Mouse (Mus musculus) spleen, postnatal 4 days (tissue): Measurements from ENCODE around the gene Zfp385b.
"Not testable (repeated sequence)": the region's sequence is repeated elsewhere in the genome, so short reads cannot be mapped to it uniquely, and the experiment has no call there.

Source experiments
- DNase-seq, 2 experiments: peaks; one replicate each; pipeline ENCODE4 v3.0.0; 2022; ENCODE audit warnings: low spot score in 2 of 2

The Zfp385b gene

DNA sequence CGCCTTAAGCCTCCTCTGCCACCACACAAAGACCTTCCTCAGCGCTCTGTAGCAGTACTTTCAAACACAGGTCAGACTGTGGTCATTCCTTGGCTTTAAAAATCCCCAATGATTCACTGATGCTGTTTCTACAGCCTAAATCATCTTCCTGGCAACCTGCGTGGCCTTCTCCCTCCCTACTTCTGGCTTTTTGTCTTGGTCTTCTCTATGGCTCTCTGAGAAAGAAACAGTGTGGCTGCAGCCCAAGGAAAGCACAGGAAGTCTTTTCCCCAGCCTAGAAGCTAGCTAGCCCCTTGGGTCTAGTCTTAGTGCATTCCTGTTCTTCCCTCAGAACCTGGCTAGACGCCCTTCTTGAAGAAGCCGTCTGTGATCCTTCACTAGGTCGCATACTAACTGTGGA is 359.4 kb downstream of the Zfp385b start:
- DNase-seq: no peak

DNA sequence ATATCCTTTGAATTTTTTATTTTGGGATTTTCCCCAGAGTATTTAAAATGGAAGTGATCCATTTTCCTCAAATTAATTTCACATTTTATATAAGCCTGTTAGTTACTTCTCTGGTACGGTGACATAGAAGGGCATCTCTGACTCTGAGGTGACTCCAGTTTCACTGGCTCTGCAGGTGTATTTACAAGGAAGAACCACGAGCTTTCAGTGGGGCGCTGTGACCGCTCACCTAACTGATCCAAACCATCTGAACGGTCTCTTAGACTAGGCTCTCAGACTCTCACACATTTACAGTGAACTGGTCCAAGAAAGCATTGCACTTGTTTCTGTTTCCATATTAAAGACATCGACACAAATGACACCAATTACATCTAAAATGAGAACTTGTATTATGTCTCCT is 361.0 kb downstream of the Zfp385b start:
- DNase-seq: no peak

DNA sequence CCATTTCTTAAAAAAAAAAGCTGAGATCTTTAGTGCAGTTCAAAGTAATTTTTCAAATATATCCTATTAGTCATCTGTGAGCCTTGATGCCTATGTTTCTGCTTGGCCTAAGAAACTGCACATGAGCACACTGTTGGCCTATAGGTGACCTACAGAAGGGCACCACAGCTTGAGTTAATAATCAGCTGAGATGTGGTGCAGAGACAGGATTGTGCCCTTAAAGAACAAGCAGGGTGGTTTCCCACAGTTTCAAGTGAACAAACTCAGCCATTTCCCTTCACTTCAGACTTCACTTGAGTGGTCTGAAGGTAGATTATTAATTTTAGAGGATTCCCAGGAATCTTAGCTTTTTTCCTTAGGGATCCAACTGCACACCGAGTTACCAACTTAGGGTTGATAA is 362.3 kb downstream of the Zfp385b start:
- DNase-seq: no peak

DNA sequence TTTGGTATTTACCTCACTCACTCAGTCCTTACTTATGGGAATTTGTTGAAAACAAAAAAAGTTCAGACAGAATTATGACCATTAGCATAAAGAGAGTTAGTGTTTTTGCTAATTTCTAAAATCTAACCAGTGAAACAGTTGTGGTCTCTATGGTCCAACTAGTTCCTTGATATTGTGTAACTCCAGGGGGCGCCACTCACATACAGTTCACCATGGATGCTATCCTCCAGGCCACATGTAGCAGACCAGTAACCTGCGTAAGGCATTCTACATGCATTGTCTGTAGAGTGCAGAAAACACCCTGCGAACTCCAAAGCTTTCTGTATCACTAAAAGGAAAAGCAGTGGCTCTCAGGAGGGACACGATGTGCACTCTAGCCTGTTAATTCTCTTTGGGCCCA is 362.8 kb downstream of the Zfp385b start:
- DNase-seq: no peak

DNA sequence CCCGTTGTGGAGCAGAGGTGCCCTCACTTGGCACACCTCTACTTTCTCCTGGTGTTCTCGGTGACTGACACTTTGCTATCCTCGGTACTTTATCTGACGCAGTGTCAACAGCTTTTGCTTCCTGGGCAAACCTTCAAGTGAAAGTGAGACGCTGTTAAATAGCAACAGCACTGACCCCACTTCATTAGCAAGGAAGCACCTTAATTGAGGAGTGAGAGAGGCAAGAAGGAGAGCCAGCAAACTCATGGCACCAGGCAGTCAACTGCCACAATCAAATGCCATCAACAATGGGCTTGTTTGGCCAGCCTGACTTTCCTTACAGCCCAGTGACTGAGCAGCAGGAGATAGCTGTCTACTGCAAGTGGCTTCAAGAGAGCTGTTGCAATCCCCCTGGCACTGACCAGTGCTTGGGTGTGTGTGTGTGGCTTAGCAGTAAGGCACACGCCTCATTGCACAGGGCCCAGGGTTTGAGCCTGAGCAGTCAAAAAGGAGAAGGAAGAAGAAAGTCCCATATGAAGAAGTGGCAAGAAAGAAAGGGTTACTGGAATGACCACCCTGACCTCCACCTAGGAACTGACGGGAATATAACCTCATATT is 365.0 kb downstream of the Zfp385b start:
- no peak for DNase-seq

DNA sequence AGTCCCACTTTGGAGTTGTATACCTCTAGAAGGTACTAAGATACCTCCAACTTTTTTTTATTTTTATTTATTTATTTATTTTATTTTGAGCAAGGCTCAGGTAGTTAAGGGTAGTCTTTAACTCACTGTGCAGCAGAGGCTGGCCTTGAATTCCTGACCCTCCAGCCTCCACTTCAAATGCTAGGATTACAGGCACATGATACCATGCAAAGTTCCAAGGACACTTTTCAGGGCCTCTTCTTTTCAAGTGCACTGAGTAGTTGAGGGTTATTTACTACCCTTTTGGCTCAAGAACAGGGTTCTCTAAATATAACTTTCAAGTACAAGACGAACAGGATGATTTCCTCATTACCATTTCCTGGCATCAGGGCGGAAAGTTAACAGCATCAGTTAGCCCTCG is 365.7 kb downstream of the Zfp385b start:
- DNase-seq: no peak

DNA sequence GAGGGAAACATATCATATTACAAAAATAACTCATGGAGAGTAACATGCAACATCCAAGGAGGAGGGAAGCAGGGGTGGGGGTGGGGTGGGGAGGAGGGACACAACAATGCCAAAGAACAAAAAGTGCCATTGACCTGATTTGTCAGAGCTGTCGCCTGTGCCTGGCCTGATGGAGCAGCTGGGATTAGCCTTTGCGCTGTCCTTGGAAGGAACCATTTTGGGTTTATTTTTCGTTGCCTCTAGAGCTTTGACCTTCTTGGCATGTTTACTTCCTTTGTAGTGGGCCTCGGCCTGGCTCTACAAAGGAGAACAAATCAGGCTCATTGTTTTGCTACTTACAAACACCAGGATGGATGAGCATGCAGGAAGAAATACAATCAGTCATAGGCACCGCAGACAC is 369.4 kb downstream of the Zfp385b start:
- not testable (repeated sequence) for DNase-seq

DNA sequence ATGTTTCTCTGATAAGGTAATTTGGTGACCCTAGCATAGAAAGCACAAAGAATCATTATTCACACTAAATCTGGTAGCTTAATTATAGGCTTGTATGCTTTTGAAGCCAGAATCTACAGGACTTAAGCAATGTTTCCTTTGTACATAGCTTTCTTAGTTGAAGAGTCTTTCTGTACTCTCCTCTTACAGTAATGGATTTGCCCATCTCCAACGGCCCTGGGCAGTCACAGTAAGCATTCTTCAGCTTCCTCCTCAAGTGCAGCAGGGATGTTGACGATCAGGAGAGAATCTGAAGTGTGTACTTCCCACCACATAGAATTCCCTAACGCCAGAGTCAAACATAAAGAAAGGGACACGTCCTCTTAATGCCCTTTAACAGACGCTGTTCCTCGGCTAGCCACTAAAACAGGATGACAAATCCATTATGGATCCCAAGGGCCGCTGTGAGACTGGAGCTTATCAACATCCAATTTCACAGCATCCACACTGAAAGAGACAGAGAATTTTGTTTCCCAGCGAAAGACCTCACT is 370.4 kb downstream of the Zfp385b start:
- DNase-seq: no peak

DNA sequence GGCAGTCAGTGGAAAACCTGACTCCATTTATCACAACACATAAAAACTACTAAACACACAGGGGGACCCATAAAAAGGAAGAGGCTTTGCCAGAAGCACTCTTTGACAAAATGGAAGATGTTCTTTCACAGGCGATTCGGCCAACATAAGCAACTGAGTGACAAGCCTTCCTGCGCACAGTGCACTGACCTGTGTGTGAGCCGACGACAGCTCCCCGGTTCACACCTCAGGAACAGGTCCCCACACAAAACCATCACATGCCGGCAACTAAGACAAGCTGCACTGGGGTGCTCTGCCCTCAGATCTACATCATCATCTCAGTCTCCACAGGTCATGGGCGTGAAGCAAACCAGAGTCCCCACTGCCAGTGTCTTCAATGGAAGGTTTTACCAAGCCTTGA is 375.2 kb downstream of the Zfp385b start:
- no peak for DNase-seq

DNA sequence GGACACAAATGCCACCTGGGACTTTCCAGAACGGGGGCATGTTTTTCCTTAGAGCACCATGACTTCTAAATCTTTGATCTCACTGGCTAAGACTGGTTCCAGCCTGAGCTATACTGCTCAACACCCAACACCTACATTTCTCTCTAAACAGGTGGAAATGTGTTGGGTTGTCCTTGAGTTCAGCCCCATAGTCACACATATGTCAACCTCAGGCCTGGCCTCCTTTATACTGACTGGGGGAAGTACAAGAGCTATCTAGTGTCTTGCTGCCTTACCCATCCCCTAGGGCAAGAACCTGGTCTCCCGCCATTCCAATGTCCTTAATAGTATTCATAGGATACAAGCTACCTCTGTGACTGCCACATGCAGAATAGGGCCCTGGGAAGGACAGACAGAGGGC is 378.8 kb downstream of the Zfp385b start:
- DNase-seq: no peak

DNA sequence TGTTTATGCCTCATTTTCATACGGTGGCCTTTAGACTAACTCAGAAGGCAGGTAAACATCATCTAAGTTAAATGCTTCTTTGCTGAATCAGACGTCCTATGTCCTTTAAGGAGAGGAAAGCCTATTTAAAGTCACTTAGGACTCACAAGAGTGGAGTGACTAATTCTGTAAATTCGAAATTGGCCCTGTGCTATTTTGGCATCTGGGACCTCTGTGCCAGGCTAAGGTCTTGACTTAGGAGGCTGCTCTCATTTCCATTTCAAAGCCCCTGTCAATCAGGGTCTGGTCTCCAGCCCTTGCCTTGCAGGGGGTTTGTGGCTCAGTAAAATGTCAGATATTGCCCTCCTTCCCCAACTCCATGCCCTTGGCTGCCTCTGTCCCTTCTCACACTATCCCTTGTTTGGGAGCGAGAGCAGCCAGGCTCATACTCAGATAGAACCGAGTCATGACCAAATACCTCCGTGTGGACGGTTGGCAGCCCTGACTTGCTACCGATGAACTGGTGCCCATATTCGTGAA is 383.1 kb downstream of the Zfp385b start:
- DNase-seq: no peak

DNA sequence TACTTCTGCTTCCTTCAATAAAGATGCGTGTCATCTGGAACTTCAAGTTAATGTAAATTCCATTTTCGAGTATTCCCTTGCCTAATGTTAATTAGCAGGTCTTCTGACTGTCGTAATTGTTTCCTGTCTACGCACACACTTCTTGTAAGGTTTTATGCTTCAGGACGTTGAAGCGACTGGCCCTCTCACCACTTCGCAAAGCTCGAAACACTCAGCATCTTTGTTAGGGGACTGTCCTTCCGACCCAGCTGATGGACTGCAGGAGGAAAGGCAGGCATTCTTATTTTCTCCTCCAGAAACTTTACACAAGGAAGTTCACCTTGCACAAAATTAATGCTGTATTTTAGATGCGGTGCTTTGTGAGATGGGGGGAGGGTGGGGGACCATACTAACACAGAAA is 400.0 kb downstream of the Zfp385b start:
- peak in 1 of 2 experiments; percentile 12 for DNase-seq

DNA sequence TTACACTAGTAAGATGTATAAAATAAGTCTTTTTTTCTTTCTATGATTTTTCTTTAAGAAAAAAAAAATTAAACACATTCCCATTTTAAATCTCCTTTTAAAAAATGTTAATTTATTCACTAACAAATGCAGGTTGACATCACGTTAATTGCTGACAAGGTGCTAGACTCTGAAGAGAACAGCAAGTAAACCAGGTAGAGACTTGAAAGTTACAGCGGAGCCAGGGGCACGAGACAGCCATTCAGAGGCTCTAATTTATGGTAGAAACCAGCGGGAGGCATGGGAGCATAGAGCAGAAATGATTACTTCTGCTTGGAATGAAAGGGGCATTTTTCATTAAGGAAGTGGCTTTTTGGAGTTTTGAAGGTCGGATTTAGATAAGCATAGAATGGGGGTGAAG is 401.4 kb downstream of the Zfp385b start:
- no peak for DNase-seq

DNA sequence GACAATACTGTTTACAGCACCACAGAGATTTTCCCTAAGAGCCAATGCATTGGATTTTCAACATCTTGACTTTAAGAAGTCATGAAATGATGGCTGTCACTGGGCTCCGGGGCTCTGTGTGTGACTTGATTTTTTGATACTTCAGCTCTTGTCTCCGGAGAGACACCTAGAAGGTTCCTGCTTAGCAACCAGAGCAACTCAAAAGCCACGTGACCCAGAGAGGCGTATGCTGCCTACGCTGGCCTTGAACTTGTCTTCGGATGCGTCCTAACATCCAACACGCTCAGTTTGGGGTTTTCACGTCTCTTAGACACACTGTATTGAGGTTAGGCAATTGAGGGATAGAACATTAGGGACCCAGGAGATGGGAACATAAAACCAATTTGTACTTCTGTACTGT is 407.3 kb downstream of the Zfp385b start:
- peak in 1 of 2 experiments; percentile 38 for DNase-seq

DNA sequence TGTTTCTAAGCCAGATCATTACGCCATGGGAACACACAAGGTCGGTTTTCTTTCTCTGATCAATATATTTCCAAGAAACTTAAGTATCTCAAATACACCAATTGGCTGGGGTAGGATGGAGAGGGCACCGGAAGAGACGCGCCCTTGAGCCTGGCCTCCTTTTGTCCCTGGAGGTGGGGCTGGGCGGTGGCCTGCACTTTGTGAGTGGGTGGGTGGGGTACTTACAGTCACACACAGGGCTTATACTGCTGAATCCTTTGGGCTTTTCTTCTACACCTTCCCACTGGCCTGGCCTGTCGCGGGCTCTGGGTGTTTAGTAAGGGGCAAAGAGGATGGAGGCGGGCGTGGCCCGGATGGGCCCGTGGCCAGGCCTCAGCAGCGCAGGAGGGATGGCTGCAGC is 407.8 kb downstream of the Zfp385b start:
- DNase-seq: peak in 1 of 2 experiments; percentile 55

DNA sequence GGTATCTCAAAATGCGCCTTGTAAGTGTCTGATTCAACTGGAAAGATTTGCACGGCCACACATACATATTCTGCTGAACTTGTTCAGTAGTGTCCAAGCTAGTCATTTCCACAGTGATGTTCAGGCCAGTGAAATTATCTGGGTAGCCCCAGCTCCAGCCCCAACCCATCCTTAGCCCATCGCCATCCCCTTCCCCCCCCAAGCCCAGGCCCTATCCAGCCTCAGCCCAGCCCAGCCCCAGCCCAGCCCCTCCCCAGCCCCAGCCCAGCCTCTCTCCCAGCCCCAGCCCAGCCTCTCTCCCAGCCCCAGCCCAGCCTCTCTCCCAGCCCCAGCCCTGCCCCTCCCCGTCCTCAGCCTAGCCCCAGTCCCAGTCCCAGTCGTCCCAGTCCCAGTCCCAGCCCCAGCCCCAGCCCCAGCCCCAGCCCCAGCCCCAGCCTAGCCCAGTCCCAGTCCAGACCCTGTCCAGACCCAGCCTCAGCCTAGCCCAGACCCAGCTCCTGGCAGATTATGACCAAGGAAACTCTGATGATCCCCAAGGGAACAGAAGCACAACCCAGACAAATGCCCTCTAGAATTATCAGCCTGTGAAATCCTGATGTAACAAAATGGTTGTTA is 409.8 kb downstream of the Zfp385b start:
- peak in 1 of 2 experiments; percentile 53 for DNase-seq

DNA sequence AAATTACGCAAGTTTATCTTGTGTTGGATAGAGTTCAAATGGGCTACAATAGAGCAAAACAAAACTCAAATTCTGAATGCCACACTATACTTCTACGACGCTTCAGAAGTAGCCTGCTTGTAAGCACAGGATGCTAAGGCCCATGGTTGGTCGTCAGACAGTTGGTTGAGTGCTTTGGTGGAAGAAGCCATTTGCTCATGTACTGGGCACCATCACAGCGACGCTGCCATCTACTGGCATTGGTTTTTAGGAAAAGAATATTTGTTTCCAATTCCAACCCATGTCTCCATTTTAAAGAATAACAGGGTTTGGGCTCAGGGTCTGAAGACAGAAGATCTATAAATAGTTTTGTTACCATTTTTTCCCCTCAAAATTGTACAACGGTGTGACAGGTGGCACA is 410.5 kb downstream of the Zfp385b start:
- peak in 1 of 2 experiments; percentile 53 for DNase-seq

DNA sequence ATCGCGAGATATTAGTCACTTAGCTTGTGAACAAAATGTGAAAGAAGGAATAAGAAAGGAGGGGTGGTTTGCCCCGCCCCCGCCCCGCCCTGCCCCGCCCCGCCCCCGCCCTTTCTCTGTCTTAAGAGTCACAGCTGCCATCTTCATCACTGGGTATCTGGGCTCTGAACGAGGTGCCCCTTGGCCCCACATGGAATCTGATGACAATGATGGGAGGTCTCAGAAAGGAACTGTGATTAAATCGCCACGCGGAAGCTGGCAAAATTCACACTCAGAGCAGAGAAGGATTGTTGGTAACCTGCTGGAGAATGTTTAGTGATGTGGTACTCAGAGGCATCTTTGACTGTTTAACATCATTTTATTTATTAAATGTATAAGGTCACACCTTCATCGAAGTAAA is 417.1 kb downstream of the Zfp385b start:
- no peak for DNase-seq

DNA sequence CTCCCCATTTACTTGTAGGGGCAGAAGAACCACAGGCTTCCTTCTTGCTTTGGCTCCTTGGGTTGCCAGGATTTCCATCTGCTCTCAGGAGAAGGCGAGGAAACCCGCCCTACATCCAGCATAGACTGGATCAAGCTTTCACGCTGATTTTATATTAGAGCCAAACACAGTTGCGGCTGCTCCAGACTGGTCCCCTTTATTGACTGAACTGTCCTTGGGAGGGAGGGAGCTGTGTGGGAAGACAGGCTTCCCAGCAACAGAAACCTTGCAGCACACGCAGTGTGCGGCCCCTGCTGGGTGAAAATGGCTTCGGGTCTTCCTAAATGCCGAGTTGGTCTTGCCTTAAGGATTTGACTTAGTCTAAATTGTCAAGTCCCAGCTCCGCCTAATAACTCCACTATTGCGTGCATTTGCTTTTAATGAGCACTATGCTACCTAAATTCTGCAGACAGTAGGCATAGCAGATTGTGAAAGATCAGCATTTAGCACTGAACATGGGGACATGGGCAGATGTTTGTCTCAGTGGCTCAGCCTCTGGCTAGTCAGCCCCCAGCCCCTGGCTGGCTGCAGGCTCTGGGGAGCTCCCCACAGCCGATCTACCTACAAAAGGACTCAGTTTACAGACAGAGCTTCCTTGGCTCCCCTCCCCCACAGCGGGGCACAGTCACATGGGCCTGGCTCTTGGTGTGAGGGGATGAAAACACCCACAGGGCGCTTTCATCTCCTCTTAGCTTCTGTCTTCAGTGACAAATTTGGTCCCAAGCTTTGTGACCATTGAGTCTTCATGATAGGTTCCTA is 417.8 kb downstream of the Zfp385b start:
- no peak for DNase-seq

DNA sequence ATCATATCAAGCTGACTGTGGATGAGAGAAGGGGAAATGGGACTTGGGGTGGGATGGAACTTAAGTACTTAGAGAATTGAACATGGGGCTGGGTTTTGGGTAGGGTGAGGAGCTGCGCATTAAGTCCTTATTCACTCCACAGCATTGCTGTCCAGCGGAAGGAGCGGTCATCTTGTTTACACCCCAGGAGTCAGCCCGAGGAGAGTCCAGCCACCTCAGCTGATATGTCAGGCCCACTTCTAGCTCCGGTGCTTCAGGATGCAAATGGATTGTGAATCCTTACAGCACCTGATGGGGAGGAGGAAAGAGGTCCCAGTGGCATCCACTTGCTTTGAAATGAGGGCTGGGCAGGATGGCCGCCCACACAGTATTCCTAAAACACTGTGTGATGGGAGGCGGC is 425.6 kb downstream of the Zfp385b start:
- DNase-seq: no peak

DNA sequence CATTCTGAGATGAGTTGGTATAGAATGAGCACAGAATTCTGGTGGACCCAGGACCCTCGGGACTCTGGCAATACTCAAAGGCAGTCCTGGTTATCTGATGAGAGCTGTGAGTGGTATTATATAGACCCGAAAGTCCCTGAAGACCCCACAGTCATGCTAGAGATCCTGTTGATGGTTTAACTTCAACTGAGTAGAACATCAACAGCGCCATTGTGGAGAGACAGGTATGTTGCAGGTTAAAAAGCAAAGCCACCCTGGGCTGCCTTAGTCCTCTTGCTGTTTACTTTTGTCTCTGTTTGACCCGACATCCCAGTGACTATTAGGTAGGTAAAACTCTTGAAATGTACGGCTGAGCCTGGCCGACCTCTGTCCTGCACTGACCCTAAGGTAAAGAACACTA is 431.3 kb downstream of the Zfp385b start:
- DNase-seq: no peak

DNA sequence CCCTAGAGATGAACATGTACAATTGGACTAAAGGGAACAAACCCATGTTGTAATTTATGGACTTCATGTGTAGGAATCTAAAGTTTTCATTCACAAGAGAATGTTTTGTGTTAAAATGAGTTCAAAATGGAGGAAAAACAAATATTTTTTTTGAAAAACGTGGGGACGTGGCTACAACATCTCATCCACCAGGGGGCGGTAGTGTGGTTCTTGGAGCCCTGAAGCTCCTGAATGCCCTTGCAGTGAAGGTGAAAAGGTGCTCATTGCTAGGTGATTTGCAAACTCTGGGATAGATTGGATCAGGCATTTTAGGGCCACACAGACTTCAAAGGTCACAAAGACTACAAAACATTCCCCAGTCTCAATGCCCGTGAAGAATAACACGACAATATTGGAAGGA is 432.9 kb downstream of the Zfp385b start:
- DNase-seq: peak in 1 of 2 experiments; percentile 72

DNA sequence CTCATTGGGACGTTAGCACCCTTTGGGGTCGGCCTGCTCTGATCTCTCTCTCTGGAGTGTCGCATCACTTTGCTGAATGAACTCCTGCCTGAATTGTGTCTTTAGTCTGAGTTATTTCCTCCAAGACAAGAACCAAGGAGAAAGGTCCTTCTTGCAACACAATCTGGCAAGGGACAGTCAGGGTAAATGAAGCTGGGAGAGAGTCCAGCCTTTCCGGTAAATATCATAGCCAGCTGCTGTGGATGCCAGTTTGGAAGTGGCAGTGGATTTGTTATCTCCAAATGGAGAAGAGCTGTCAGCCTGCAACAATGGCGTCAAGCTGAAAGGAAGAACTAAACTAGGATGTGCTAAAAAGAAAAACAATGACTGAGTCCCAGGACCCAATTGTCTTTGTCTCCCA is 436.7 kb downstream of the Zfp385b start:
- no peak for DNase-seq
